Mouse (Mus musculus): ENCODE measurements at regions not wholly inside any gene's neighbourhood (a gene's known extent, or its start where the extent isn't known, plus 50 kb on each side); places are given as distances from the start of the nearest gene placed in this dataset.

GRCm38 (mm10) chr4:95402273-95402672, 155.0 kb upstream of the Fggy start:
- no peaks in the 10 kb centered on the region for H3K9me3 ChIP-seq (replicated peaks; ENCODE audit: insufficient read depth, low read length)
- H3K27ac ChIP-seq (ENCODE audit: control insufficient read depth, low read depth, low read length) = no peak overlapping the region
- TF ChIP-seq MAFK (IDR thresholded peaks at IDR 0.05; ENCODE audit: borderline replicate concordance, low read depth, low read length) = no peak
- no peak for TF ChIP-seq MYC (IDR thresholded peaks at IDR 0.05; ENCODE audit: low read depth, low read length)
- no peaks in the 10 kb centered on the region for H3K27me3 ChIP-seq (ENCODE audit: control insufficient read depth in 1 of 2, insufficient read depth in 2 of 2, low read length in 2 of 2)
- no peak for DNase-seq (ENCODE audit: low read depth, low spot score)
- no peaks in the 10 kb centered on the region for H3K36me3 ChIP-seq (ENCODE audit: control insufficient read depth in 1 of 2, insufficient read depth in 2 of 2, low read length in 2 of 2)
- H3K4me3 ChIP-seq (ENCODE audit: control insufficient read depth in 1 of 2, insufficient read depth in 1 of 2, low read depth in 2 of 2, low read length in 2 of 2) = no peak overlapping the region
- H3K4me1 ChIP-seq (ENCODE audit: control insufficient read depth in 1 of 2, insufficient read depth in 2 of 2, low read length in 2 of 2) = no peaks in the 10 kb centered on the region
- H3K79me2 ChIP-seq (ENCODE audit: control insufficient read depth, insufficient read depth, low read length, poor library complexity) = no peaks in the 10 kb centered on the region
- no peak overlapping the region for H3K9ac ChIP-seq (ENCODE audit: control insufficient read depth, low read depth, low read length, poor library complexity, severe bottlenecking)

- no peak for TF ChIP-seq MAX (IDR thresholded peaks at IDR 0.05; ENCODE audit: low read length)
- TF ChIP-seq GATA1 (IDR thresholded peaks at IDR 0.05; ENCODE audit: low read depth, low read length) = no peak
- no peak for TF ChIP-seq ZC3H11A (IDR thresholded peaks at IDR 0.05; ENCODE audit: low read depth, low read length)
- no peak for TF ChIP-seq CHD2 (IDR thresholded peaks at IDR 0.05; ENCODE audit: low read length)
- no peak for TF ChIP-seq RCOR1 (IDR thresholded peaks at IDR 0.05; ENCODE audit: low read depth, low read length)
- no peak for TF ChIP-seq CHD1 (IDR thresholded peaks at IDR 0.05; ENCODE audit: low read depth, low read length)
- TF ChIP-seq UBTF (IDR thresholded peaks at IDR 0.05; ENCODE audit: borderline replicate concordance, insufficient read depth, low read depth, low read length) = no peak
- TF ChIP-seq TBP (IDR thresholded peaks at IDR 0.05; ENCODE audit: low read depth, low read length) = no peak
- TF ChIP-seq ETS1 (IDR thresholded peaks at IDR 0.05; ENCODE audit: low read depth, low read length) = no peak
- TF ChIP-seq ZMIZ1 (IDR thresholded peaks at IDR 0.05; ENCODE audit: low read depth, low read length) = no peak
- no peak for TF ChIP-seq MAFK (IDR thresholded peaks at IDR 0.05; ENCODE audit: borderline replicate concordance, low read depth, low read length)
- H3K4me3 ChIP-seq (ENCODE audit: control insufficient read depth in 1 of 2, insufficient read depth in 1 of 2, low read depth in 2 of 2, low read length in 2 of 2) = no peak overlapping the region
- H3K27ac ChIP-seq (ENCODE audit: control insufficient read depth, low read depth, low read length) = no peak overlapping the region
- no peaks in the 10 kb centered on the region for H3K4me1 ChIP-seq (ENCODE audit: control insufficient read depth in 1 of 2, insufficient read depth in 2 of 2, low read length in 2 of 2)
- no peaks in the 10 kb centered on the region for H3K9me3 ChIP-seq (replicated peaks; ENCODE audit: insufficient read depth, low read length)
- DNase-seq (ENCODE audit: low read depth, low spot score) = no peak
- H3K36me3 ChIP-seq (ENCODE audit: control insufficient read depth in 1 of 2, insufficient read depth in 2 of 2, low read length in 2 of 2) = no peaks in the 10 kb centered on the region
- H3K79me2 ChIP-seq (ENCODE audit: control insufficient read depth, insufficient read depth, low read length, poor library complexity) = no peaks in the 10 kb centered on the region
- H3K27me3 ChIP-seq (ENCODE audit: control insufficient read depth in 1 of 2, insufficient read depth in 2 of 2, low read length in 2 of 2) = no peaks in the 10 kb centered on the region
- no peak overlapping the region for H3K9ac ChIP-seq (ENCODE audit: control insufficient read depth, low read depth, low read length, poor library complexity, severe bottlenecking)
Measured at GRCm38 (mm10) chr4:95417075-95417474, 140.2 kb upstream of the Fggy start.

GRCm38 (mm10) chr4:95426563-95426962, 130.7 kb upstream of the Fggy start:
- no peaks in the 10 kb centered on the region for H3K79me2 ChIP-seq (ENCODE audit: control insufficient read depth, insufficient read depth, low read length, poor library complexity)
- H3K9ac ChIP-seq (ENCODE audit: control insufficient read depth, low read depth, low read length, poor library complexity, severe bottlenecking) = no peak overlapping the region
- H3K4me1 ChIP-seq (ENCODE audit: control insufficient read depth in 1 of 2, insufficient read depth in 2 of 2, low read length in 2 of 2) = no peaks in the 10 kb centered on the region
- no peaks in the 10 kb centered on the region for H3K27me3 ChIP-seq (ENCODE audit: control insufficient read depth in 1 of 2, insufficient read depth in 2 of 2, low read length in 2 of 2)
- H3K27ac ChIP-seq (ENCODE audit: control insufficient read depth, low read depth, low read length) = no peak overlapping the region
- H3K36me3 ChIP-seq (ENCODE audit: control insufficient read depth in 1 of 2, insufficient read depth in 2 of 2, low read length in 2 of 2) = no peaks in the 10 kb centered on the region
- TF ChIP-seq JUND (IDR thresholded peaks at IDR 0.05; ENCODE audit: low read depth, low read length) (no peak), UBTF (IDR thresholded peaks at IDR 0.05; ENCODE audit: borderline replicate concordance, insufficient read depth, low read depth, low read length) (no peak), CTCF (IDR thresholded peaks at IDR 0.05 in 2 of 3, conservative IDR thresholded peaks at IDR 0.05 in 1 of 3; ENCODE audit: control insufficient read depth in 1 of 3, insufficient read depth in 1 of 3, low read depth in 2 of 3, low read length in 3 of 3, poor library complexity in 1 of 3, severe bottlenecking in 1 of 3) (no peak), MAZ (IDR thresholded peaks at IDR 0.05; ENCODE audit: low read depth, low read length) (no peak), GABPA (IDR thresholded peaks at IDR 0.05; ENCODE audit: low read depth, low read length) (no peak), CHD2 (IDR thresholded peaks at IDR 0.05; ENCODE audit: low read length) (no peak), TAL1 (IDR thresholded peaks at IDR 0.05; ENCODE audit: low read length) (no peak), RCOR1 (IDR thresholded peaks at IDR 0.05; ENCODE audit: low read depth, low read length) (no peak), MYB (IDR thresholded peaks at IDR 0.05; ENCODE audit: low read depth, low read length) (no peak)
- no peak overlapping the region for H3K4me3 ChIP-seq (ENCODE audit: control insufficient read depth in 1 of 2, insufficient read depth in 1 of 2, low read depth in 2 of 2, low read length in 2 of 2)
- no peak for DNase-seq (ENCODE audit: low read depth, low spot score)
- H3K9me3 ChIP-seq (replicated peaks; ENCODE audit: insufficient read depth, low read length) = no peaks in the 10 kb centered on the region
